8 mouse cellular contexts compared by ENCODE assay signal in genomic region chr7:44951960-44952359, GRCm38 (mm10). TPM values are rescaled to one million over a fixed set of nuclear protein-coding genes. Genes with fewer than 3 reads are reported as not detected.
A peak's percentile ranks its signal among the peaks of the same experiment; 100 is the strongest.
DNase-seq lines count a peak whose midpoint lies in the region; ATAC-seq and TF ChIP-seq lines count a peak whose summit lies in the region.

No protein-coding gene starts in this region.

- peaks cover 13% of the 10 kb centered on the region; the same call in 1 of the 2 replicates for H3K4me1 ChIP-seq in intestine, embryonic 15.5 days (replicated peaks)
- peaks cover 16% of the 10 kb centered on the region for H3K4me1 ChIP-seq in liver, postnatal 0 days (ENCODE audit: insufficient read depth)
- 0 out of 2 replicates have a peak, but pooled peaks cover 4% of the 10 kb centered on the region for H3K4me1 ChIP-seq in neural tube, embryonic 14.5 days (ENCODE audit: control insufficient read depth, insufficient read depth, low read length)

- no peak for TF ChIP-seq EP300 in liver, postnatal 0 days (IDR thresholded peaks at IDR 0.05; ENCODE audit: low read depth)

- TF ChIP-seq CTCF in liver, postnatal 0 days (IDR thresholded peaks at IDR 0.05; ENCODE audit: low read depth), result no peak

- H3K9me3 ChIP-seq in intestine, embryonic 15.5 days, result no peaks in the 10 kb centered on the region
- no peaks in the 10 kb centered on the region for H3K9me3 ChIP-seq in liver, postnatal 0 days (ENCODE audit: low read length)
- no peaks in the 10 kb centered on the region for H3K9me3 ChIP-seq in neural tube, embryonic 14.5 days (ENCODE audit: control insufficient read depth, low read length)

- H3K9ac ChIP-seq in intestine, embryonic 15.5 days, result peak overlapping the region; percentile 68
- H3K9ac ChIP-seq in liver, postnatal 0 days (replicated peaks), result no peak overlapping the region
- H3K9ac ChIP-seq in neural tube, embryonic 14.5 days (replicated peaks; ENCODE audit: low read depth, low read length), result no peak overlapping the region

- peaks cover 14% of the 10 kb centered on the region for H3K27me3 ChIP-seq in intestine, embryonic 15.5 days (replicated peaks)
- peaks cover 21% of the 10 kb centered on the region for H3K27me3 ChIP-seq in liver, postnatal 0 days (ENCODE audit: insufficient read depth, low read length)
- H3K27me3 ChIP-seq in neural tube, embryonic 14.5 days (ENCODE audit: control insufficient read depth, insufficient read depth, low read length), result peaks cover 13% of the 10 kb centered on the region

- peak overlapping the region; percentile 61 for H3K4me3 ChIP-seq in intestine, embryonic 15.5 days (replicated peaks)
- H3K4me3 ChIP-seq in liver, postnatal 0 days (ENCODE audit: low read depth, low read length), result peak overlapping the region; percentile 60
- H3K4me3 ChIP-seq in neural tube, embryonic 14.5 days (ENCODE audit: low read depth, low read length), result peak overlapping the region; percentile 34

- DNase-seq in cerebellum, adult 8-10 months, result no peak
- peak; percentile 76 for DNase-seq in c-Kit-positive CD71-positive TER-119-positive erythroid progenitor cells, embryonic 14.5 days (ENCODE audit: low spot score)
- DNase-seq in gastrocnemius, postnatal 25 days, result peak; percentile 77
- peak; percentile 71 for DNase-seq in liver, postnatal 0 days
- DNase-seq in right cerebral cortex, postnatal 25 days, result no peak

- WGBS in intestine, embryonic 15.5 days, result under 1% methylated on average over 10 of the region's 10 CpGs
- WGBS in liver, postnatal 0 days (ENCODE audit: insufficient replicate concordance), result 2% methylated on average over 10 of the region's 10 CpGs
- 1% methylated on average over 10 of the region's 10 CpGs for WGBS in neural tube, embryonic 14.5 days

- peak overlapping the region; percentile 73 for H3K27ac ChIP-seq in intestine, embryonic 15.5 days
- H3K27ac ChIP-seq in liver, postnatal 0 days (ENCODE audit: low read depth), result no peak overlapping the region
- H3K27ac ChIP-seq in neural tube, embryonic 14.5 days (ENCODE audit: low read depth, low read length), result no peak overlapping the region

- peak overlapping the region; percentile 99 for H3K4me2 ChIP-seq in intestine, embryonic 15.5 days (replicated peaks)
- peak overlapping the region; percentile 97 for H3K4me2 ChIP-seq in liver, postnatal 0 days (ENCODE audit: low read depth, low read length)
- H3K4me2 ChIP-seq in neural tube, embryonic 14.5 days (ENCODE audit: low read depth, low read length), result peak overlapping the region; percentile 67

- no peaks in the 10 kb centered on the region for H3K36me3 ChIP-seq in intestine, embryonic 15.5 days
- H3K36me3 ChIP-seq in liver, postnatal 0 days (replicated peaks; ENCODE audit: insufficient read depth, low read length), result no peaks in the 10 kb centered on the region
- no peaks in the 10 kb centered on the region for H3K36me3 ChIP-seq in neural tube, embryonic 14.5 days (ENCODE audit: control insufficient read depth, insufficient read depth, low read length)

- ATAC-seq in cerebellum, adult (ENCODE audit: insufficient number of reproducible peaks, low FRiP score, low TSS enrichment), result peak; percentile 27; the same call in 1 of the 2 replicates
- peak; percentile 91 for ATAC-seq in intestine, embryonic 15.5 days
- ATAC-seq in liver, postnatal 0 days, result peak; percentile 55
- peak; percentile 36; the same call in 1 of the 2 replicates for ATAC-seq in neural tube, embryonic 14.5 days (ENCODE audit: low read depth)

RNA-seq across cellular contexts. Expression of gene Tsks, which starts 9.0 kb away (rescaled TPM):
- not detected for total RNA-seq in gastrocnemius, postnatal 25 days (2021)
- 0.14 TPM in 1 of 2 replicates, not detected in the other for polyA plus RNA-seq in intestine, embryonic 15.5 days (2015; fragmentation: Nextera tagmentation; extraction: Ambion mirVana)
- 0.06 TPM in 1 of 2 replicates, not detected in the other for polyA plus RNA-seq in liver, postnatal 0 days (2015; fragmentation: Nextera tagmentation; extraction: Ambion mirVana)
- polyA plus RNA-seq in neural tube, embryonic 14.5 days (2014; fragmentation: Nextera tagmentation; extraction: Ambion mirVana), result 0.11 and 0.19 TPM in 2 replicates

RNA-seq across cellular contexts. Expression of gene Ap2a1, which starts 22.7 kb away (rescaled TPM):
- total RNA-seq in gastrocnemius, postnatal 25 days (2021), result 10 to 100 TPM; 57.1 to 57.2 TPM
- 60.1 and 65.0 TPM in 2 replicates for polyA plus RNA-seq in intestine, embryonic 15.5 days (2015; fragmentation: Nextera tagmentation; extraction: Ambion mirVana)
- 25.6 and 29.5 TPM in 2 replicates for polyA plus RNA-seq in liver, postnatal 0 days (2015; fragmentation: Nextera tagmentation; extraction: Ambion mirVana)
- polyA plus RNA-seq in neural tube, embryonic 14.5 days (2014; fragmentation: Nextera tagmentation; extraction: Ambion mirVana), result 120 and 128 TPM in 2 replicates

RNA-seq across cellular contexts. Expression of gene Cpt1c, which starts 22.7 kb away (rescaled TPM):
- 1 to 10 TPM; 1.6 to 2.0 TPM for total RNA-seq in gastrocnemius, postnatal 25 days (2021)
- 16.1 and 16.5 TPM in 2 replicates for polyA plus RNA-seq in intestine, embryonic 15.5 days (2015; fragmentation: Nextera tagmentation; extraction: Ambion mirVana)
- polyA plus RNA-seq in liver, postnatal 0 days (2015; fragmentation: Nextera tagmentation; extraction: Ambion mirVana), result 0.98 and 1.1 TPM in 2 replicates
- 54.3 and 60.3 TPM in 2 replicates for polyA plus RNA-seq in neural tube, embryonic 14.5 days (2014; fragmentation: Nextera tagmentation; extraction: Ambion mirVana)

RNA-seq across cellular contexts. Expression of gene Prmt1, which starts 34.4 kb away (rescaled TPM):
- 100 to 1,000 TPM; 119 to 142 TPM for total RNA-seq in gastrocnemius, postnatal 25 days (2021)
- polyA plus RNA-seq in intestine, embryonic 15.5 days (2015; fragmentation: Nextera tagmentation; extraction: Ambion mirVana), result 449 and 456 TPM in 2 replicates
- 73.2 and 76.8 TPM in 2 replicates for polyA plus RNA-seq in liver, postnatal 0 days (2015; fragmentation: Nextera tagmentation; extraction: Ambion mirVana)
- 189 and 206 TPM in 2 replicates for polyA plus RNA-seq in neural tube, embryonic 14.5 days (2014; fragmentation: Nextera tagmentation; extraction: Ambion mirVana)

RNA-seq across cellular contexts. Expression of gene Irf3, which starts 45.5 kb away (rescaled TPM):
- total RNA-seq in gastrocnemius, postnatal 25 days (2021), result 10 to 100 TPM; 16.1 to 20.9 TPM
- polyA plus RNA-seq in intestine, embryonic 15.5 days (2015; fragmentation: Nextera tagmentation; extraction: Ambion mirVana), result 89.9 and 99.6 TPM in 2 replicates
- 35.9 and 38.0 TPM in 2 replicates for polyA plus RNA-seq in liver, postnatal 0 days (2015; fragmentation: Nextera tagmentation; extraction: Ambion mirVana)
- polyA plus RNA-seq in neural tube, embryonic 14.5 days (2014; fragmentation: Nextera tagmentation; extraction: Ambion mirVana), result 53.8 and 60.2 TPM in 2 replicates

Comparison
In these comparisons a context has a peak if more than half of its experiments do, and no peak if none do; other contexts are left out.
1. ATAC-seq: peak in every context shown above with its lines; median percentile 91 in intestine, embryonic 15.5 days; 55 in liver, postnatal 0 days; 36 in neural tube, embryonic 14.5 days; 27 in cerebellum, adult.
2. DNase-seq: peak in c-Kit-positive CD71-positive TER-119-positive erythroid progenitor cells, embryonic 14.5 days (single experiment), gastrocnemius, postnatal 25 days (single experiment) and liver, postnatal 0 days (single experiment); none in cerebellum, adult 8-10 months (single experiment) and right cerebral cortex, postnatal 25 days (single experiment).
3. Peak in every context shown above with its lines, with median percentiles within 50 percentile points of each other: H3K4me2 ChIP-seq and H3K4me3 ChIP-seq.